Mouse (Mus musculus) gastrocnemius, postnatal 25 days (tissue): ENCODE data around the gene Zbtb4. TPM values are rescaled to one million over a fixed set of nuclear protein-coding genes. Genes with fewer than 3 reads are reported as not detected.
"Not testable (repeated sequence)": the region's sequence is repeated elsewhere in the genome, so short reads cannot be mapped to it uniquely, and the experiment has no call there.

ENCODE experiments used
- DNase-seq: peaks from one replicate; pipeline ENCODE4 v3.0.0; 2022
- long read RNA-seq, 2 experiments: library from polyadenylated mRNA; stranded (forward); transcript quantifications; one replicate each; pipeline ENCODE4 v2.0.0; 2021
- total RNA-seq, 2 experiments: library from RNA; stranded (reverse); gene quantifications; 1 replicate in 1 of 2; 2 replicates in 1 of 2; pipeline ENCODE4 v1.2.3; 2021

Zbtb4 gene
- total RNA-seq, result 10 to 100 TPM; 23.0 to 28.1 TPM
- long read RNA-seq, experiment 1, partial matches to known transcripts, result 0 of 7 reads
- long read RNA-seq, experiment 1, other reads (novel, unspliced or antisense), result 7 of 7 reads
- long read RNA-seq, experiment 2, full-length matches to known transcripts, result 1 of 6 reads
- long read RNA-seq, experiment 2, partial matches to known transcripts, result 0 of 6 reads
- long read RNA-seq, experiment 2, other reads (novel, unspliced or antisense), result 5 of 6 reads

DNA sequence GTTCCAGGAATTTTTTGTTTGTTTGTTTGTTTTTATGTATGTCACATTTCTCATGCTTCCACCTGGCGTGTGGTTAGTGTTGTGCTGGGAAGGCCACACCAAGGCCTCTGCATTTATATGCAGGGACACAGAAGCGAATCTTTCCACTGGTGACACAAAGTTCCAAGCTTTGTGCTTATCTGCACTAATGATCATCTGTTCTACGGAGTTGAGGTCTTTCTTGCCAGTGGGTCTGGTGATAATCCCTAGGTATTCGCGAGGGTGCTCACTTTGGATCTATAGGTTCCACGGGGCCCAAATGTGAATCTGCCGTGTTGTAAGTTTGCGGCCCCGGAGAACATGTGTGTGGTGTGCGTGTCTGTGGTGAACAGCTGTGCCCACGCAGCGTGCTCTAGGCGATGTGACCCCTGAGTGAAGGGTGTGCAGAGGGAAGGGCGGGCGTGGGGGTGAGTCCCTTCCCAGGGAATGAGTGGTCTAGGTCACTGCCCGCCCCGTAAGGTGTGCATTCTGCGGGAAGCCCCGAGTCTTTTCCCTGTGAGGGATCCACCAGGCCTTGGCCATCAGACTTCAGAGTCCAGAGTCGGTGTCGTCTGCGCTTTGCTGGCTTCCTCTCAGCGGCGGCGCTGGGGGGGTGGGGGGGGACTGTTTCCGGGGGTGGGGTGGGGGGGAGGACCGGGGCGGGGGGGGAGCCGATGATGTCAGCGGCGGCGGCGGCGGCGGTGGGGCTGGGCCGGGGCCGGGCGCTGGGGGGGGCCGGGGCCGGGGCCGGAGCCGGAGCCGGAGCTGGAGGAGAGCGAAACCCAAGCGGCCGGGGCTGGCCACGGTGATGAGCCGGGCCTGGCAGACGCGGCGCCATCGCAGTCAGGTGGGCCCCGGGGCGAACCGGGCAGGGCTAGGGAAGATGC, at the start of gene Zbtb4:
Zbtb4 (plus strand) TSS at position 692 of the 905 bp plus-strand sequence.
- DNase-seq, result peak; percentile 63

DNA sequence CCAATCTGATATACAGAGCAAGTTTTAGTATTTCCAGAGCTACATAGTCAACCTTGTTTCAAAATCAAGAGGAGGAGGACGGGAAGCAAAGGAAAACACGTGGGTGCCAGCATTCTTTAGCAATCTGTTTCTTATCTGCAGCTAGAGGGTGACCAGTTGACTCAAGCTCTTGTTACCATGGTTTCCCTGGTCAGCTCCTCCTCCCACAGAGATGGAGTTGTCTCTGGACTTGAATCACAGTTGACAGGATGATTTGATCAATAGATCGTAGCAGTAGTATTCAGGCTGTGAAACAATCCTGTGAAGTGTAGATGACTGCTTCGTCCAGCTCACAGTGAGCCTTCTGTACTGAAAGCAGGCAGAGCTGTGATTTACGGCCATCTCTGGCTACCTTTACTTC, 49.8 kb upstream of the Zbtb4 start:
- DNase-seq, result no peak

GRCm38 (mm10) chr11:69716953-69717352, 48.8 kb upstream of the Zbtb4 start:
- DNase-seq, result no peak

DNA sequence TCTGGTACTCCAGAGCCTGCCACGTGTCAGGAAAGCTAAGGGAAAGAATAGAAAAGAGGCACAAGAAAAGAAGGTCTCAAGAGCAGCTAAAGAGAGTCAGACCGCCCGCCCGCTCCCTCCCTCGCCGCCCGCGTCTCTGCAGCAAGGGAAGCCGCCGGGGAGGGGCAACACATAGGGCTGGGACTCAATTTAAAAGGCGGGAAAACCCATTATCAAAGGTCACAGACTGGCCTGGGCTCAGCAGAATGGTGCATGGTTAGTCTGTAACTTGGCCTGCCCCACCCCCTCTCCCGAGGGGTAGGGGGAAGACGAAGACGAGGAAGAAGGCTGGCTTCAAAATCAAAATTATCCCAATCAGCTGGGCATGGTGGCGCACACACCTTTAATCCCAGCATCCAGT, 47.1 kb upstream of the Zbtb4 start:
- DNase-seq, result no peak

DNA sequence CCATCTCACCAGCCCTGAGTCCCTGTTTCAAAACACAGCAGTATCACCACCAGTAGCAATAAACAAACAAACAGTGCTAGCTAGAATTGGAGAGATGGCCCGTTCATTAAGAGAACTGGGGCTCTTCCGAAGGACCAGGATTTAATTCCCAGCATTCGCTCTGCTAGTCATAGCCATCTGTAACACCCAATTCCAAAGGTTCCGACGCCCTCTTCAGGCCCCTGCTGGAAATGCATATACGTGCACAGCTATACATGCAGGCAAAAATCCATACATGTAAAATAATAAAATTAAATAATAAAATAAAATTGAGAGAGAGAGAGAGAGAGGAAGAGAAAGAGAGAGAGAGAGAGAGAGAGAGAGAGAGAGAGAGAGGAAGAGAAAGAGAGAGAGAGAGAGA, 46.3 kb upstream of the Zbtb4 start:
- DNase-seq, result no peak

DNA sequence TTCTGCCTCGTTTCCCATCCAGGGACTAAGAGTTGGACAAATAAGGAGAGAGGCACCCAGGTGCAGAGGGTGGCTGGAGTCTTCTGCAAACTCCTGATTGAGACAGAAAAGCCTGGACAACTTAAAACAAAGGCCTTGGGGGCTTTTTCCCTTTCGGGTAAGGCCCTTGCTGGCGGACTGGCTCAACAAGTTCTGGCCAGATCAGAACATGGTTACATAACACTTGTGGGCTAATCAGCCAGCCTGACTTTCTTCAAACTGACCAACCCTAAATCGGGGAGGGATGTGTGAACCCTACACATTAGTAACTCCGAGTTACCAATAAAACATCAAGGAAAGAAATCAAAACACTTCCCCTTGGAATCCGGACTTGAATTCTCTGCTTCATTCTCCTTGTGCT, 44.9 kb upstream of the Zbtb4 start:
- no peak for DNase-seq

DNA sequence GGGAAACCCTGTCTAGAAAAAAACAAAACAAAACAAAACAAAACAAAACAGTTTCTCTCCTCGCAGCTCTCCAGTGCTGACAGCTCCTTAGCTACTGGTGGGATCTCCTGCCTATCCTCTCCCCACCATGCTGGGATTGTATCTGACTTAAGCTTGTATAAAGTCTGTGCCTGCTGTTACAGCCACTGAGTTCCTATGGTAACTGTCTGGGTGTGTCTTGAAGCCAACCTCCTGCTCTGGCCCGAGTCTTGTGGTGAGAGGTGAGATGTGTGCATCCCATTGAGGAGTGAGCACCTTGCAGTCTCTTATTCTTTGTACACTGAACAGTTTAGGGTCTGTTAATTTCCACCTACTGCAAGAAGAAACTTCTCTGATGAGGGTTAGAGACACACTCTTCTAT, 42.6 kb upstream of the Zbtb4 start:
- DNase-seq, result no peak

DNA sequence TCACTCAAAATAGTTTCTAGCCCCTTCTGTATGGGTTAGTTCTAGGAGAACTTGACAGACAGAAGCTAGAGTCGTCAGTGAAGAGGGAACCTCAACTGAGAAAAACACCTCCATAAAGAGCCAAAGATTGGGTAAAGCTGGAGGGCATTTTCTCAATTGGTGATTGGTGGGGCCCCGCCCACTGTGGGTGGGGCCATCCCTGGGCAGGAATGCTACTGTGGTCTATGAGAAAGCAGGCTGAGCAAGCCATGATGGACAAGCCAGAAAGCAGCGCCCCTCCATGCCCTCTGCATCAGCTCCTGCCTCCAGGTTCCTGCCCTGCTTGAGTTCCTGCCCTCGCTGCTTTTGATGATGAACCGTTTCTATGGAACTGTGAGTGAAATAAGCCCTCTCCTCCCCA, 39.8 kb upstream of the Zbtb4 start:
- DNase-seq, result no peak

- DNase-seq, result no peak
These were observed 36.6 kb upstream of the Zbtb4 start for GRCm38 (mm10) chr11:69729063-69729462.

GRCm38 (mm10) chr11:69731408-69731807, 34.3 kb upstream of the Zbtb4 start:
- DNase-seq, result not testable (repeated sequence)

- no peak for DNase-seq
These were observed 14.1 kb upstream of the Zbtb4 start for GRCm38 (mm10) chr11:69751635-69752034.

DNA sequence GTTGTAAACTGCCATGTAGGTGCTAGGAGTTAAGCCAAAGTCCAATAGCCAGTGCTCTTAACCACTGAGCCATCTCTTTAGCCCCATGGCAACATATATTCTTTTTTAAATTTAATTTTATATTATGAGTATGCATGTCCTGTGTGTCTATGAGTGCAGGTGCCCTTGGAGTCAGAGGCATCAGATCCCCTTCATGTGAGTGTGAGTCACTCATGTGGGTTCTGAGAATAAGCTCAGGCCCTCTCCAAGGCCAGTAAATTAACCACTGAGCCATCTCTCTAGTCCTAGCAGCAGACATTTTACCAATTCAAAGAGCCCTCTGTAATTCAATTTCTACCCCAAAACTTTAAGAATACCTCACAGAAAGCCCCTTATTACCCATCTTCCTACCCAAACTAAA, 13.0 kb upstream of the Zbtb4 start:
- DNase-seq, result no peak

DNA sequence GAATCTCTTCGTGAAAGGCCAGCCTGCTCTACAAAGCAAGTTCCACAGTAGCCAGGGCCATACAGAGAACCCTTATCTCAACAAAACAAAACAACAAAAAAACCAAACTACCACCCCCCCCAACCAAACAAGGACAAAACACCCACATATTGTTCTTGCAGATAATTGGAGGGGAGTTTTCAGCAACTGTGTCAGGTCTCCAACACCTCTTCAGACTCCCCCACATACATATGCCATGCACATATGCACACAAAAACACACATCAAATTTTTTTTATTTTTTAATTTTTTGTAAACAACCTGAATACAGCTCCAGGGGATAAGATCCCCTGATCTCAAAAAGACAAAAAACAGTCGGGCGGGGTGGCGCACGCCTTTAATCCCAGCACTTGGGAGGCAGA, 11.5 kb upstream of the Zbtb4 start:
- DNase-seq, result no peak

- no peak for DNase-seq
These were observed 11.0 kb upstream of the Zbtb4 start for GRCm38 (mm10) chr11:69754701-69755100.

GRCm38 (mm10) chr11:69757303-69758089, 8.2 kb upstream of the Zbtb4 start:
- DNase-seq, result no peak

- DNase-seq, result peak; percentile 96
These were observed 7.6 kb upstream of the Zbtb4 start for GRCm38 (mm10) chr11:69758090-69758456.

DNA sequence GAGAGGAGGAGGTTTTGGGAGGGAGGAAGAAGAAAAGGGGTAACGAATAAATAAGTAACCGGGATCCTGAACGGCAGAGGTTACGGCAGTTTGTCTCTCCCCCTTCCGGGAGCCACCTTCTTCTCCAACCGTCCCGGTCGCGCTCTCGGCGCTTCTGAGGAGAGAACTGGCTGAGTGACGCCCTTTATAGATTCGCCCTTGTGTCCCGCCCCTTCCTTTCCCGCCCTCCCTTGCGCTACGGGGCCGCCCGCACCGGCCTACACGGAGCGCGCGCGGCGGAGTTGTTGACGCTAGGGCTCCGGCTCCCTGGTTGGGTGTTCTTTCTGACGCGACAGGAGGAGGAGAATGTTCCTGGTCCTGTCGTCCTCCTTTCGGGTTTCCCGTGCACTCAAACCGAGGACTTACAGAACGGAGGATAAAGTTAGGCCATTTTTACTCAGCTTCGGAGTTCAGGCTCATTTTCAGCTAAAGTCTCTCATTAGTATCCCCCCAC, 7.2 kb upstream of the Zbtb4 start, which contains the start of gene Polr2a:
Polr2a (minus strand) TSS at position 160 of the 493 bp plus-strand sequence.
- peak; percentile 97 for DNase-seq

DNA sequence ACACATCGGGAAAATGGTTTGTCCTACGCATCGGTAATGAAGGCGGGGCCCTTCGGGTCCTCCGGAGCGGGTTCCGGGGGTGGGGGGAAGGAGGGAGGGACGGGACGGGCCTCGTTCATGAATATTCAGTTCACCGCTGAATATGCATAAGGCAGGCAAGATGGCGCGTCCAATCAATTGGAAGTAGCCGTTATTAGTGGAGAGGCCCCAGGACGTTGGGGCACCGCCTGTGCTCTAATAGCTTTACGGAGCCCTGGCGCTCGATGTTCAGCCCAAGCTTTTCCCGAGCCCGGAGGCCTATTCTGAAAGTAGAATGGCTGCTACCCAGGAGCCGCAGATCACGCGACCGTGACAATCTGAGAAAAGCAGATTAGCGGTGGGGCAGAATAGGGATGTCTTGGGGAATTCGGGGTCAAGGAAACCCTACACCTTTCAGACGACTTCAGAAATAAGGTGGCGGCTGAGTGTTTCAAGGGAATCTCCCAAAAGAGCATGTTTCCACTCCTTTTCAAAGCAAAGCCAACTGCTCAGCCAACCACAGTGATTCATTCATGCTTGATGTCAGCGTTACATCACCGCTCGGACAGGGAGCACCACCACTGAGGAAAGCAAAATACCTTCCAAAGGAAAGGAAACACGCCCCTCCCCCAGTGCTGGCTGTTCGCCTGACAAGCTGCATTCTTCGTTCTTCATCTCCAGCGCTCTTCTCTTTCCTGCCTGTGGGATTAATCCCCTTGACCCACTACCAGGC, 6.6 kb upstream of the Zbtb4 start:
- peak; percentile 90 for DNase-seq

DNA sequence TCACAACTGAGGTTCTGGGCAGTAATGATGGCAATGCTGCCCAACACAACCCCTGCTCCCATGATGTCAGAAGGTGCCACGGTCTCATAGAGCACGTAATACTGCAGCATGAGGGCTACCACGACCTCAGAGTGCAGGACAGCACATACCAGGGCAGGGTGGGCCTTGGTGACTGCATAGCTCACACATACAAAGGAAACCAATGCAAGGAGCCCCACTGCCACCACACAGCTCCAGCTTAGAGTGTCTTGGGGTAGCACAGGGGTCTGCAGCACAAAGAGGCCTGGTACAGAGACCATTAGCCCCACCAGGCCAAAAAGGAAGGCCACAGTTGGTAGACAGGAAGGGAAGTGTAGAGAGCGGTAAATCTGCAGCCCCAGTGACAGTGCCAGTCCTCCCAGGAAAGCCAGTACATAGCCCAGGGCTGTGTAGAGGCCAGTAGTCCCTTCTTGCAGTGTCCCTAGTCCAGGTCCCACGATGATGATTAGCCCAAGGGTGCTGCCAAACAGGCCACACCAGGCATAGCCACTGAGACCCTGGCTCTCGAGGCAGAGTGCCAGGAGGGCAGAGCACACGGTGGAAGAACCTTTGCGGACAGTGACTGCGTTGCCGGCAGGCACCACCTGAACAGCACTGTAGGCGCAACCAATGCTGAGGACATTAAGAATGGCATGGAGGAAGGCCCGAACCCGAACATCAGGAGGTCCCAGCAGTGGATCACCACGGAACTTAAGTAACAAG, 5.4 kb upstream of the Zbtb4 start:
- no peak for DNase-seq

- DNase-seq, result no peak
These were observed 4.9 kb upstream of the Zbtb4 start for GRCm38 (mm10) chr11:69760901-69761200.

- no peak for DNase-seq
These were observed 3.8 kb upstream of the Zbtb4 start, which contains the start of gene Slc35g3 for GRCm38 (mm10) chr11:69761868-69762267. Slc35g3 (minus strand) TSS chr11:69761968.
